Mouse (Mus musculus): Measurements from ENCODE around the gene Tra2b. TPM values are rescaled to one million over a fixed set of nuclear protein-coding genes. Genes with fewer than 3 reads are reported as not detected.
"Not testable (repeated sequence)": the region's sequence is repeated elsewhere in the genome, so short reads cannot be mapped to it uniquely, and the experiment has no call there.

The Tra2b gene
- total RNA-seq, 1 experiment: 249 TPM

GRCm38 (mm10) chr16:22296901-22297300 lies 31.1 kb upstream of the Tra2b start:
- no peak for TF ChIP-seq ZNF384 (IDR thresholded peaks at IDR 0.05; ENCODE audit: low read depth, low read length)
- no peak for TF ChIP-seq MAFK (IDR thresholded peaks at IDR 0.05; ENCODE audit: insufficient read depth, low read depth, low read length)
- in situ Hi-C loops (cut with MboI; ENCODE audit: low sequenced_read_pairs in 2 of 2, unreplicated experiment in 2 of 2): no loop called here
- Histone ChIP-seq H3K9ac (ENCODE audit: insufficient read depth, low read depth, low read length, poor library complexity, severe bottlenecking) (no peak overlapping the region), H3K27ac (ENCODE audit: insufficient read depth, low read depth, low read length, poor library complexity, severe bottlenecking) (no peak overlapping the region), H3K36me3 (ENCODE audit: control insufficient read depth, insufficient read depth, low read length, poor library complexity, severe bottlenecking) (no peaks in the 10 kb centered on the region), H3K4me1 (ENCODE audit: control insufficient read depth in 2 of 2, insufficient read depth in 2 of 2, low read length in 2 of 2, poor library complexity in 1 of 2) (no peaks in the 10 kb centered on the region), H3K4me3 (ENCODE audit: insufficient read depth in 1 of 2, low read depth in 1 of 2, low read length in 2 of 2, poor library complexity in 1 of 2, severe bottlenecking in 1 of 2) (no peak overlapping the region), H3K9me3 (ENCODE audit: control insufficient read depth, insufficient read depth, low read depth, low read length) (no peaks in the 10 kb centered on the region)
- DNase-seq (ENCODE audit: low read depth, low spot score): no peak

- H3K4me3 ChIP-seq (ENCODE audit: insufficient read depth in 1 of 2, low read depth in 1 of 2, low read length in 2 of 2, poor library complexity in 1 of 2, severe bottlenecking in 1 of 2); H3K36me3 ChIP-seq (ENCODE audit: control insufficient read depth, insufficient read depth, low read length, poor library complexity, severe bottlenecking); H3K9me3 ChIP-seq (ENCODE audit: control insufficient read depth, insufficient read depth, low read depth, low read length); H3K27ac ChIP-seq (ENCODE audit: insufficient read depth, low read depth, low read length, poor library complexity, severe bottlenecking); H3K4me1 ChIP-seq (ENCODE audit: control insufficient read depth in 2 of 2, insufficient read depth in 2 of 2, low read length in 2 of 2, poor library complexity in 1 of 2); H3K9ac ChIP-seq (ENCODE audit: insufficient read depth, low read depth, low read length, poor library complexity, severe bottlenecking); in situ Hi-C loops (cut with MboI; ENCODE audit: low sequenced_read_pairs in 2 of 2, unreplicated experiment in 2 of 2); DNase-seq (ENCODE audit: low read depth, low spot score): not testable (repeated sequence)
These were observed 29.0 kb upstream of the Tra2b start for GRCm38 (mm10) chr16:22294812-22295211.

GRCm38 (mm10) chr16:22293600-22293999 lies 27.8 kb upstream of the Tra2b start:
- Histone ChIP-seq H3K9ac (ENCODE audit: insufficient read depth, low read depth, low read length, poor library complexity, severe bottlenecking) (no peak overlapping the region), H3K36me3 (ENCODE audit: control insufficient read depth, insufficient read depth, low read length, poor library complexity, severe bottlenecking) (no peaks in the 10 kb centered on the region), H3K9me3 (ENCODE audit: control insufficient read depth, insufficient read depth, low read depth, low read length) (0 out of 2 replicates have a peak, but pooled peaks cover 9% of the 10 kb centered on the region), H3K4me3 (ENCODE audit: insufficient read depth in 1 of 2, low read depth in 1 of 2, low read length in 2 of 2, poor library complexity in 1 of 2, severe bottlenecking in 1 of 2) (no peak overlapping the region), H3K4me1 (ENCODE audit: control insufficient read depth in 2 of 2, insufficient read depth in 2 of 2, low read length in 2 of 2, poor library complexity in 1 of 2) (no peaks in the 10 kb centered on the region), H3K27ac (ENCODE audit: insufficient read depth, low read depth, low read length, poor library complexity, severe bottlenecking) (no peak overlapping the region)
- no peak for DNase-seq (ENCODE audit: low read depth, low spot score)
- in situ Hi-C loops (cut with MboI; ENCODE audit: low sequenced_read_pairs in 2 of 2, unreplicated experiment in 2 of 2): no loop called here
- no peak for TF ChIP-seq HCFC1 (IDR thresholded peaks at IDR 0.05; ENCODE audit: borderline replicate concordance, insufficient read depth, low read length)
- TF ChIP-seq ZNF384 (IDR thresholded peaks at IDR 0.05; ENCODE audit: low read depth, low read length): no peak
- TF ChIP-seq CHD2 (IDR thresholded peaks at IDR 0.05; ENCODE audit: low read depth, low read length): no peak
- TF ChIP-seq ZC3H11A (IDR thresholded peaks at IDR 0.05; ENCODE audit: borderline replicate concordance, low read depth, low read length): no peak
- no peak for TF ChIP-seq MAFK (IDR thresholded peaks at IDR 0.05; ENCODE audit: insufficient read depth, low read depth, low read length)

- in situ Hi-C loops (cut with MboI; ENCODE audit: low sequenced_read_pairs in 2 of 2, unreplicated experiment in 2 of 2): no loop called here
- Histone ChIP-seq H3K4me1 (ENCODE audit: control insufficient read depth in 2 of 2, insufficient read depth in 2 of 2, low read length in 2 of 2, poor library complexity in 1 of 2) (no peaks in the 10 kb centered on the region), H3K9me3 (ENCODE audit: control insufficient read depth, insufficient read depth, low read depth, low read length) (0 out of 2 replicates have a peak, but pooled peaks cover 9% of the 10 kb centered on the region), H3K27ac (ENCODE audit: insufficient read depth, low read depth, low read length, poor library complexity, severe bottlenecking) (no peak overlapping the region), H3K9ac (ENCODE audit: insufficient read depth, low read depth, low read length, poor library complexity, severe bottlenecking) (no peak overlapping the region), H3K4me3 (ENCODE audit: insufficient read depth in 1 of 2, low read depth in 1 of 2, low read length in 2 of 2, poor library complexity in 1 of 2, severe bottlenecking in 1 of 2) (no peak overlapping the region), H3K36me3 (ENCODE audit: control insufficient read depth, insufficient read depth, low read length, poor library complexity, severe bottlenecking) (no peaks in the 10 kb centered on the region)
- DNase-seq (ENCODE audit: low read depth, low spot score): no peak
- TF ChIP-seq HCFC1 (IDR thresholded peaks at IDR 0.05; ENCODE audit: borderline replicate concordance, insufficient read depth, low read length): no peak
- no peak for TF ChIP-seq CHD2 (IDR thresholded peaks at IDR 0.05; ENCODE audit: low read depth, low read length)
- no peak for TF ChIP-seq ZC3H11A (IDR thresholded peaks at IDR 0.05; ENCODE audit: borderline replicate concordance, low read depth, low read length)
- TF ChIP-seq ZNF384 (IDR thresholded peaks at IDR 0.05; ENCODE audit: low read depth, low read length): no peak
- TF ChIP-seq MAFK (IDR thresholded peaks at IDR 0.05; ENCODE audit: insufficient read depth, low read depth, low read length): no peak
These were observed 26.6 kb upstream of the Tra2b start for GRCm38 (mm10) chr16:22292394-22292793.

- TF ChIP-seq HCFC1 (IDR thresholded peaks at IDR 0.05; ENCODE audit: borderline replicate concordance, insufficient read depth, low read length): no peak
- TF ChIP-seq MAFK (IDR thresholded peaks at IDR 0.05; ENCODE audit: insufficient read depth, low read depth, low read length): no peak
- no peak for TF ChIP-seq ZNF384 (IDR thresholded peaks at IDR 0.05; ENCODE audit: low read depth, low read length)
- TF ChIP-seq ZC3H11A (IDR thresholded peaks at IDR 0.05; ENCODE audit: borderline replicate concordance, low read depth, low read length): no peak
- no peak for TF ChIP-seq CHD2 (IDR thresholded peaks at IDR 0.05; ENCODE audit: low read depth, low read length)
- Histone ChIP-seq H3K4me1 (ENCODE audit: control insufficient read depth in 2 of 2, insufficient read depth in 2 of 2, low read length in 2 of 2, poor library complexity in 1 of 2) (no peaks in the 10 kb centered on the region), H3K36me3 (ENCODE audit: control insufficient read depth, insufficient read depth, low read length, poor library complexity, severe bottlenecking) (no peaks in the 10 kb centered on the region), H3K9ac (ENCODE audit: insufficient read depth, low read depth, low read length, poor library complexity, severe bottlenecking) (no peak overlapping the region), H3K9me3 (ENCODE audit: control insufficient read depth, insufficient read depth, low read depth, low read length) (0 out of 2 replicates have a peak, but pooled peaks cover 9% of the 10 kb centered on the region), H3K27ac (ENCODE audit: insufficient read depth, low read depth, low read length, poor library complexity, severe bottlenecking) (no peak overlapping the region), H3K4me3 (ENCODE audit: insufficient read depth in 1 of 2, low read depth in 1 of 2, low read length in 2 of 2, poor library complexity in 1 of 2, severe bottlenecking in 1 of 2) (no peak overlapping the region)
- DNase-seq (ENCODE audit: low read depth, low spot score): no peak
- in situ Hi-C loops (cut with MboI; ENCODE audit: low sequenced_read_pairs in 2 of 2, unreplicated experiment in 2 of 2): no loop called here
These were observed 23.8 kb upstream of the Tra2b start for GRCm38 (mm10) chr16:22289643-22290042.
